Mouse (Mus musculus) G1E (cell line): Measurements from ENCODE around the gene Mkrn3. TPM values are rescaled to one million over a fixed set of nuclear protein-coding genes. Genes with fewer than 3 reads are reported as not detected.

ENCODE experiments used
- ATAC-seq: 2 replicates; pipeline ENCODE4 v1.8.0; 2016; ENCODE audit warnings: mild to moderate bottlenecking; ENCODE audit not compliant: insufficient number of reproducible peaks, poor library complexity, low FRiP score, severe bottlenecking; ENCODE audit errors: extremely low read depth
- DNase-seq: peaks from one replicate; pipeline ENCODE4 v3.0.0; 2012; ENCODE audit warnings: low spot score
- H3K27me3 ChIP-seq: 2 replicates; pipeline ENCODE4 v1.6.1; 2012; ENCODE audit warnings: mild to moderate bottlenecking, low read length, inconsistent platforms; ENCODE audit not compliant: insufficient read depth
- H3K36me3 ChIP-seq: replicated peaks from 2 replicates; pipeline ENCODE3; 2012; ENCODE audit warnings: mild to moderate bottlenecking, inconsistent platforms
- H3K4me1 ChIP-seq: 2 replicates; pipeline ENCODE4 v1.6.1; 2012; ENCODE audit warnings: low read depth, low read length, inconsistent platforms, mixed read lengths; ENCODE audit not compliant: insufficient read depth
- H3K4me3 ChIP-seq: 2 replicates; pipeline ENCODE4 v1.5.1; 2012; ENCODE audit warnings: low read depth, mild to moderate bottlenecking, inconsistent platforms, low read length, moderate library complexity, mixed read lengths
- H3K9me3 ChIP-seq: replicated peaks from 2 replicates; pipeline ENCODE4 v1.6.1; 2012; ENCODE audit warnings: inconsistent platforms
- CTCF ChIP-seq: IDR thresholded peaks from 2 replicates; pipeline ENCODE4 v1.5.1; 2012; ENCODE audit warnings: low read depth, low read length, inconsistent platforms, mixed read lengths
- GATA1 ChIP-seq: IDR thresholded peaks from 2 replicates; pipeline ENCODE4 v1.6.1; 2012; ENCODE audit warnings: borderline replicate concordance, low read length, inconsistent platforms, mixed read lengths
- GATA2 ChIP-seq: IDR thresholded peaks from 2 replicates; pipeline ENCODE4 v1.6.1; 2012; ENCODE audit warnings: low read depth, low read length, inconsistent platforms, borderline replicate concordance
- POLR2AphosphoS5 ChIP-seq: IDR thresholded peaks from 2 replicates; pipeline ENCODE4 v1.6.1; 2012; ENCODE audit warnings: low read depth, low read length, inconsistent platforms; ENCODE audit not compliant: insufficient replicate concordance
- TAL1 ChIP-seq: conservative IDR thresholded peaks from 2 replicates; pipeline ENCODE4 v1.6.1; 2012; ENCODE audit warnings: low read depth, low read length, inconsistent platforms, mixed read lengths
- polyA plus RNA-seq: library from polyadenylated mRNA; stranded (reverse); fragments of >175 nt; gene quantifications from 2 replicates; pipeline ENCODE4 v1.2.3, GENCODE M21; 2012
- total RNA-seq, 2 experiments: library from RNA; stranded (forward) in 1 of 2; stranded (reverse) in 1 of 2; fragments of 200-1000 nt in 1 of 2; fragments of >200 nt in 1 of 2; fragmentation: Nextera tagmentation in 1 of 2; gene quantifications; 2 replicates each; pipeline ENCODE4 v1.2.3; 2014 to 2017

Gene Mkrn3
- total RNA-seq (2014; fragmentation: Nextera tagmentation) (1.6 and 6.2 TPM in 2 replicates), total RNA-seq (2017) (3.9 and 4.4 TPM in 2 replicates), polyA plus RNA-seq (1.2 and 1.3 TPM in 2 replicates)

GRCm38 (mm10) chr7:62419493-62420360 is at the start of gene Mkrn3:
Gene Mkrn3 (minus strand): TSS chr7:62420139.
- ATAC-seq: peak; percentile 63
- Histone ChIP-seq H3K9me3 (no peaks in the 10 kb centered on the region), H3K4me3 (peak within 1 kb of the TSS; percentile 97), H3K27me3 (no peaks in the 10 kb centered on the region), H3K36me3 (peaks cover 10% of the 10 kb centered on the region), H3K4me1 (peaks cover 16% of the 10 kb centered on the region)
- no peak for TF ChIP-seq GATA1
- TF ChIP-seq POLR2AphosphoS5: no peak
- TF ChIP-seq TAL1: no peak
- TF ChIP-seq GATA2: no peak
- TF ChIP-seq CTCF: no peak
- peak; percentile 25 for DNase-seq

GRCm38 (mm10) chr7:62463878-62464755 is 44.2 kb upstream of the Mkrn3 start, which contains the start of gene Peg12:
Gene Peg12 (minus strand): TSS chr7:62464510.
- Histone ChIP-seq H3K4me1 (no peaks in the 10 kb centered on the region), H3K36me3 (no peaks in the 10 kb centered on the region), H3K4me3 (no peak within 1 kb of the TSS; the same call in 1 of the 2 replicates), H3K27me3 (no peaks in the 10 kb centered on the region), H3K9me3 (peaks cover 17% of the 10 kb centered on the region)
- peak; percentile 4 for DNase-seq
- TF ChIP-seq GATA1 (no peak), TAL1 (no peak), GATA2 (no peak), CTCF (no peak), POLR2AphosphoS5 (no peak)
- peak; percentile 57; the same call in 1 of the 2 replicates for ATAC-seq

DNA sequence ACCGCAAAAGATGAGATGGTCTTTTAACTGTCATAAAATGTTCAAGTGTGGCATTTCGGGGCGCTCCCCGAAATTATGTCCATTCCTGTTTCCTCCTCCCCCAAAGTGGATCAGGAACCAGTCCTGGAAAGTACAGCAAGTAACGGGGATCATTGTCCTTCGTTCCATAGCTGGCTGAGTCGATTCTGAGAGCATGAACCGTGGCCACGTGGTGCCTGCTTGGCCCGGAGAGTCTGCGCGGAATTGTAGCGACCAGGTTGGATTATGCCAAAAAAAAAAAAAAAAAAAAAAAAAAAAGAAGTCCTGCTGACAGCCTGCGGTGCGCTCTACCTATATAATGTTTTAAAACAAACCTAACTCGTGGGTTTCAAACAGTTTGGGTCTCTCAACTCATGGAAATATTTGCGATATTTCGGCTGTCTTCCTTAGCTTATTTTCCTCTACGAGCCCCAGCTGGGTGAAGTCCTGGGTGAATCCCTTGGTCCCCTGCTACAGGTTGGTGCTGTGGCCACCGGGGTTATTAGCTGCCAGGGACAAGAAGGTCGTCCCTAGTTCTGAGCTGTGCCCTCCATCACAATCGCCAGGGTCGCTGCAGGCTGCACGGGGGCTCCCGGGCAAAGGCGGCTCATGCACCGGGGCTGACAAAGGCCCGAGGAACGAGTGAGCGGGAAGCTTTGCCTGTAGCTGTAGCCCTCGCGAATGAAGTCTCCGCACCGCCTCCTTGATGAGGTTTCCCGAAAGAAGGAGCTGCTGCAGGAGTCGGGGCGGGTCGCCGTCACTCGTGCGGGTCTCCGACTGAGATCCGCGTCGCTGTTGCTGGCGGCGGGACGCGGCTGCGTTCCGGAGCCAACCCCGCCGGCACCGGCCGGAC is 43.3 kb upstream of the Mkrn3 start:
- TF ChIP-seq GATA2: no peak
- TF ChIP-seq CTCF: no peak
- no peak for TF ChIP-seq POLR2AphosphoS5
- TF ChIP-seq TAL1: no peak
- TF ChIP-seq GATA1: no peak
- Histone ChIP-seq H3K27me3 (no peaks in the 10 kb centered on the region), H3K9me3 (peaks cover 17% of the 10 kb centered on the region), H3K36me3 (no peaks in the 10 kb centered on the region), H3K4me3 (no peak overlapping the region; the same call in 1 of the 2 replicates), H3K4me1 (no peaks in the 10 kb centered on the region)
- no peak for ATAC-seq
- DNase-seq: no peak

DNA sequence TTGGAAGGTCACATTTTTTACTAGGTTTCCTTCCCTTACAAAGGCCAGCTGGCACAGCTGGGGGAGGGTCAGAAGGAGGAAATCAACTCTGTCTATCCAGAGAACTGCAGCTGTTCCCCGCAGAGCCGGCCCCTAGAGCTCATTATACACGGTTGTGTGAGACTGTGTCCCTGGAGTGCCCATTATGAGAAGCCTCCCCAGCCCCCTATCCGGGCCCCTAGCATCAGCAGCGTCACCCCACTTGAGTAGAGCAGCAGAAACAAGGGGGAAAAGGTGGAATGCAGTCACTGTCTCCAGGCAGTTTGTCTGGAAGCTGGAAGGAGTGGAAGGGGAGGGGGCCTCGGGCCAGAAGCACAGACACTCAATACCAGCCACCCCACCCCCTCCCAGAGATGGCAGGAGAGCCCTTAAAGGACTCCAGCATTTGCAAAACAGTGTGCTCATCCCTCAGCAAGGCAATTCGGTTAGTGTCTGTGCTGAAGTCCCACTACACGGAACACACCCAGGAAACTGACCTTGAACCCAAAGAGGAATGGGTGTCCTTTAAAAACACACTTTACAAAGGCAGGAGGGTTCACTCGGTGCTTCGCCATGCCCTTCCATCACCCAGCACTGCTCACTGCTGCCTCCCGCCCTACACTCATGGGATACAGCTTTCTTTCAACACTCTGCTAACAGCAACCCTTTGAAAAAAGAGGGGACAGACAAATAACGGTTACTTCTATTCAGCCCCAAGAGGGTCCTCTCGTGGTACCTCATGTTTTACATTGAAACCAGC is 42.5 kb upstream of the Mkrn3 start:
- no peak for TF ChIP-seq GATA2
- TF ChIP-seq CTCF: no peak
- Histone ChIP-seq H3K27me3 (no peaks in the 10 kb centered on the region), H3K9me3 (peaks cover 17% of the 10 kb centered on the region), H3K36me3 (no peaks in the 10 kb centered on the region), H3K4me3 (no peak overlapping the region), H3K4me1 (no peaks in the 10 kb centered on the region)
- DNase-seq: no peak
- no peak for ATAC-seq

- H3K4me1 ChIP-seq: no peaks in the 10 kb centered on the region
- no peak overlapping the region for H3K4me3 ChIP-seq
- DNase-seq (no peak), ATAC-seq (no peak)
- H3K36me3 ChIP-seq: no peaks in the 10 kb centered on the region
- no peaks in the 10 kb centered on the region for H3K9me3 ChIP-seq
- H3K27me3 ChIP-seq: no peaks in the 10 kb centered on the region
- TF ChIP-seq GATA1 (no peak), POLR2AphosphoS5 (no peak), TAL1 (no peak), CTCF (no peak), GATA2 (no peak)
These were observed 32.4 kb upstream of the Mkrn3 start for GRCm38 (mm10) chr7:62452353-62452752.
